Mouse (Mus musculus) thymus, adult 2 months (tissue): ENCODE data around the gene Csmd2.

Source experiments
- CTCF ChIP-seq: fragments of 200-500 bp; IDR thresholded peaks from 2 replicates; pipeline ENCODE4 v1.5.1; 2012; ENCODE audit warnings: mild to moderate bottlenecking, control low read depth, low read length, moderate library complexity, borderline replicate concordance; ENCODE audit not compliant: control insufficient read depth, poor library complexity, insufficient read depth; ENCODE audit errors: extremely low read depth
- POLR2A ChIP-seq: fragments of 200-500 bp; IDR thresholded peaks from 2 replicates; pipeline ENCODE4 v1.6.1; 2012; ENCODE audit warnings: mild to moderate bottlenecking, low read length, control low read depth, moderate library complexity; ENCODE audit not compliant: control insufficient read depth, poor library complexity, insufficient read depth; ENCODE audit errors: extremely low read depth

GRCm38 (mm10) chr4:127947696-127948095 lies 40.0 kb upstream of the Csmd2 start:
- TF ChIP-seq CTCF: no peak
- TF ChIP-seq POLR2A: no peak
